Mouse (Mus musculus): Measurements from ENCODE around the gene Myo18a. TPM values are rescaled to one million over a fixed set of nuclear protein-coding genes. Genes with fewer than 3 reads are reported as not detected.

Myo18a gene
- polyA plus RNA-seq, 1 experiment from 2014 or later, result 22.3 TPM

DNA sequence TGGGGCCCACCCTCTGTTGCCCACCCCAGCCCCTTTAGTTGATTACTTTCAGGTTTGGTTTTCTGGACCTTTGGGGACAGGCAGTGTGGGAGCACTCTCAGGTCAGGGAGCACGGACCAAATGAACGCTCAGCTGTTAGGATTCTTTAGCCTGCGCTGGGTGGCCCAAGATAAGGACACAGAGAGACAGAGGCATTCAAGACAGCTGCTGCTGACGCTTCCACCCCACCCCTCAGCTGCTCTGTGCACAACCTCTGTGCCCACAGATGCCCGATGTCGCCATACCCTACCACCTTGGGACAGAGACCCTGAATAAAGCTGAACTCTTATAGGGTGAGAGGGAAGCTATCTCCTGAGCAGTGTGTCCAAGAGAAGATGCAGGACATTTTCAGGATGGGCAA is 47.0 kb downstream of the Myo18a start:
- no peak for ATAC-seq (ENCODE audit: insufficient number of reproducible peaks, insufficient read depth, low FRiP score, low read depth)
- no peak overlapping the region for H3K4me3 ChIP-seq (ENCODE audit: low read depth, low read length)
- no peaks in the 10 kb centered on the region for H3K36me3 ChIP-seq (ENCODE audit: control insufficient read depth, insufficient read depth, low read length)
- H3K9ac ChIP-seq (replicated peaks; ENCODE audit: low read depth, low read length), result no peak overlapping the region
- 83% methylated on average over 6 of the region's 6 CpGs for WGBS
- no peak overlapping the region for H3K27ac ChIP-seq (ENCODE audit: low read length)
- H3K27me3 ChIP-seq (ENCODE audit: control insufficient read depth, insufficient read depth, low read length), result no peaks in the 10 kb centered on the region
- H3K4me2 ChIP-seq (replicated peaks; ENCODE audit: low read depth, low read length), result no peak overlapping the region
- no peaks in the 10 kb centered on the region for H3K9me3 ChIP-seq (ENCODE audit: control insufficient read depth, low read depth, low read length)
- H3K4me1 ChIP-seq (ENCODE audit: control insufficient read depth, insufficient read depth, low read length), result no peaks in the 10 kb centered on the region

DNA sequence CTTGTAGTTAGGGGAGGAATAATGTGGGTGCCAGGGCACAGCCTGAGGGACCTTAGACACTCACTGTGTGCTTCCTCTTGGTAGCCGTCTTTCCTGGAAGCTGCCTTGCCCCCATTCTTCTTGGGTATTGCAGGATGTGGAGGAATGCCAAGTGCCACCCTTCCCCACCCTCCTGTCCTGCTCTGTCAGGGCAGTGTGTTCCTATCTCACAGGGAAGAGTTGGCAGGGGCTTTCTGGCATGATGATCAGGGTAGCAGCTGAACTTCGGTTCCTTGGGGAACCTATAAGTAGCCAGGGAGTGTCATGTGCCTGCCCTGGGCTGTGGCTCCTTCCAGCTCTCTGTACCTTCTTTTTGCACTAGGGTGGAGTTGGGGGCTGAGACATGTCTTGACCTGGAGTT is 50.9 kb downstream of the Myo18a start:
- Histone ChIP-seq H3K27ac (ENCODE audit: low read length) (no peak overlapping the region), H3K4me1 (ENCODE audit: control insufficient read depth, insufficient read depth, low read length) (no peaks in the 10 kb centered on the region), H3K9me3 (ENCODE audit: control insufficient read depth, low read depth, low read length) (no peaks in the 10 kb centered on the region), H3K36me3 (ENCODE audit: control insufficient read depth, insufficient read depth, low read length) (peaks cover 6% of the 10 kb centered on the region), H3K4me2 (replicated peaks; ENCODE audit: low read depth, low read length) (no peak overlapping the region), H3K4me3 (ENCODE audit: low read depth, low read length) (no peak overlapping the region), H3K9ac (replicated peaks; ENCODE audit: low read depth, low read length) (no peak overlapping the region), H3K27me3 (ENCODE audit: control insufficient read depth, insufficient read depth, low read length) (no peaks in the 10 kb centered on the region)
- no peak for ATAC-seq (ENCODE audit: insufficient number of reproducible peaks, insufficient read depth, low FRiP score, low read depth)
- WGBS, result 86% methylated on average over 2 of the region's 2 CpGs

DNA sequence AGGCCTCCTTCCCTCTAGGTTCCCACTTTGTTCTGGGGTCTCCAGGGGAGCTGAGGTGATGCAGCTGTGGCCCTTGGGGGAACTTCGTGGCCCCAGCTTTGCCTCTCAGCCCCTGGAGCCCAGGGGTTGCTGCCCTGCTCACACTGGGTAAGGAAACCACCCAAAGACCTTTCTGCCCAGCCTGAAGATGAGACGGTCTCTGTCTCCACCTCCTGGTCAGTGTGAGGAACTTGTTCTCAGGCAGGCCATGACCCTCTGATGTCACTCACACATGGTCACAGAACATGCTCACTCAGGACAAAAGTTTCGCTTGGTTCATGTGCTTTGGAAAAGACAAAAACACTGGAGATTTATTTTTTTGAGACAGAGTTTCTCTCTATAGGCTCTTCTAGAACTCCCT is 53.0 kb downstream of the Myo18a start:
- Histone ChIP-seq H3K4me3 (ENCODE audit: low read depth, low read length) (no peak overlapping the region), H3K36me3 (ENCODE audit: control insufficient read depth, insufficient read depth, low read length) (peaks cover 6% of the 10 kb centered on the region), H3K4me1 (ENCODE audit: control insufficient read depth, insufficient read depth, low read length) (no peaks in the 10 kb centered on the region), H3K27ac (ENCODE audit: low read length) (no peak overlapping the region), H3K27me3 (ENCODE audit: control insufficient read depth, insufficient read depth, low read length) (no peaks in the 10 kb centered on the region), H3K9me3 (ENCODE audit: control insufficient read depth, low read depth, low read length) (no peaks in the 10 kb centered on the region), H3K4me2 (replicated peaks; ENCODE audit: low read depth, low read length) (no peak overlapping the region), H3K9ac (replicated peaks; ENCODE audit: low read depth, low read length) (no peak overlapping the region)
- 0 out of 2 replicates have a peak, but pooled peaks have one; percentile 29 for ATAC-seq (ENCODE audit: insufficient number of reproducible peaks, insufficient read depth, low FRiP score, low read depth)
- 22% methylated on average over 3 of the region's 3 CpGs for WGBS

DNA sequence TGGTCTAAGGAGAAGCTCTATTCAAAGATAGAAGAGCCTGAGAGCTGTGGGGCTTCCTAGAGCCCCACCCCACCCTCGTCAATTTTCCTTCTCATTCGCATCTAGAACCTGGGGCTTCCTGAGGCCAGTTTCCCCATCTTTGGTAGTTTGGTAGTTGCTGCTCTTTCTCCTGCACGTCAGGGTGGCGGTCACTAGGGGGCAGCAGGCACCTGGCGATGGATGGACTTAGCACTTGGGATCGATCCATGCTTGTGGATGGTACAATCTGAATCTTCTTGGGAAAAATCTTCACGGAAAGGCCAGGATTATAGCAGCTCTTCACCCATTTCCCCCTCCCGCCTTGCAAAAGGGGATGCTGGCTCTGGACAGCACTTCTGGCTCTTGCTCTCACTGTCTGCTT is 58.6 kb downstream of the Myo18a start:
- H3K9me3 ChIP-seq (ENCODE audit: control insufficient read depth, low read depth, low read length), result no peaks in the 10 kb centered on the region
- H3K9ac ChIP-seq (replicated peaks; ENCODE audit: low read depth, low read length), result no peak overlapping the region
- no peak overlapping the region for H3K27ac ChIP-seq (ENCODE audit: low read length)
- H3K36me3 ChIP-seq (ENCODE audit: control insufficient read depth, insufficient read depth, low read length), result peaks cover 20% of the 10 kb centered on the region
- H3K27me3 ChIP-seq (ENCODE audit: control insufficient read depth, insufficient read depth, low read length), result no peaks in the 10 kb centered on the region
- 25% methylated on average over 8 of the region's 8 CpGs for WGBS
- no peaks in the 10 kb centered on the region for H3K4me1 ChIP-seq (ENCODE audit: control insufficient read depth, insufficient read depth, low read length)
- ATAC-seq (ENCODE audit: insufficient number of reproducible peaks, insufficient read depth, low FRiP score, low read depth), result no peak
- no peak overlapping the region for H3K4me2 ChIP-seq (replicated peaks; ENCODE audit: low read depth, low read length)
- no peak overlapping the region for H3K4me3 ChIP-seq (ENCODE audit: low read depth, low read length)

DNA sequence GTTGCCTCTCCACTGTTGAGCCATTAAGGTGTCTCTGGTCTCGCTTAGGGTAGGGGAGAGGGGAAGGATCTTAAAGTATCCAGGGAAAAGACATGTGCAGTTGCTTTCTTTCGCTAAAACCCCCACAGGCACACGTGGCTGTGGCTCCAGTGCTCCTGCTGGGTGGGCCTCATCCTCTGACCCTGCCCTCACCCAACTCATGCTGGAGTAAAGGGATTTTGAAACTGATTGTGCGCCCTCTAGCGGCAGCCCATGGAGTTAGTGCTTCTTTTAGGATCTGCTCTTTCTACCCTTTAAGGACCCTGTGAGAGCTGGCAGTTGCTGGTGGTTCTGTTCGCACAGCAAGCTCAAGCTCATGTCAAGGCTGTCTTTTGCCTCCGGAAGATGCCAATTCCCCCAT is 59.7 kb downstream of the Myo18a start:
- Histone ChIP-seq H3K27me3 (ENCODE audit: control insufficient read depth, insufficient read depth, low read length) (no peaks in the 10 kb centered on the region), H3K36me3 (ENCODE audit: control insufficient read depth, insufficient read depth, low read length) (peaks cover 17% of the 10 kb centered on the region), H3K4me3 (ENCODE audit: low read depth, low read length) (no peak overlapping the region), H3K4me2 (replicated peaks; ENCODE audit: low read depth, low read length) (no peak overlapping the region), H3K27ac (ENCODE audit: low read length) (no peak overlapping the region), H3K9ac (replicated peaks; ENCODE audit: low read depth, low read length) (no peak overlapping the region), H3K4me1 (ENCODE audit: control insufficient read depth, insufficient read depth, low read length) (no peaks in the 10 kb centered on the region), H3K9me3 (ENCODE audit: control insufficient read depth, low read depth, low read length) (no peaks in the 10 kb centered on the region)
- 20% methylated on average over 7 of the region's 7 CpGs for WGBS
- ATAC-seq (ENCODE audit: insufficient number of reproducible peaks, insufficient read depth, low FRiP score, low read depth), result no peak

DNA sequence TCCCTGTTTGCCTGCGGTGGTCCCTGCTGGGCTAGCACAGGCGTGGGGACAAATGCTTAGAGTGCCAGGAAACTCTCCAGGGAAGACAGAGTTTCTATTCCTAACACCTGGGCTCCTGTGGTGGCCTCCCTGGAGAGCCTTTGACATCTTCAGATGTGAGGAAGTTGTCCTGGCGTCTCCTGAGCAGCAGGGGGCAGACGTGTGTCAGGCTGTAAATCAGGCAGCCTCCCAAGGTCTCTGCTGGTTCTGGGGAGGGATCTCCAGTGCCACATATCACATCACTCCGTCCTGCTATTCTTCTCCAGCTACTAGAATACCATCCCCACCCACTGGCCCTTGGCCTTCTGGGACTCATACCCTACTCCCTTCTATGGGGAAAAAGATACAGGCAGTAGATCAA is 62.8 kb downstream of the Myo18a start:
- WGBS, result 3% methylated on average over 5 of the region's 5 CpGs
- Histone ChIP-seq H3K4me3 (ENCODE audit: low read depth, low read length) (no peak overlapping the region), H3K36me3 (ENCODE audit: control insufficient read depth, insufficient read depth, low read length) (peaks cover 19% of the 10 kb centered on the region), H3K27ac (ENCODE audit: low read length) (no peak overlapping the region), H3K4me2 (replicated peaks; ENCODE audit: low read depth, low read length) (no peak overlapping the region), H3K27me3 (ENCODE audit: control insufficient read depth, insufficient read depth, low read length) (no peaks in the 10 kb centered on the region), H3K4me1 (ENCODE audit: control insufficient read depth, insufficient read depth, low read length) (no peaks in the 10 kb centered on the region), H3K9me3 (ENCODE audit: control insufficient read depth, low read depth, low read length) (no peaks in the 10 kb centered on the region), H3K9ac (replicated peaks; ENCODE audit: low read depth, low read length) (no peak overlapping the region)
- no peak for ATAC-seq (ENCODE audit: insufficient number of reproducible peaks, insufficient read depth, low FRiP score, low read depth)

DNA sequence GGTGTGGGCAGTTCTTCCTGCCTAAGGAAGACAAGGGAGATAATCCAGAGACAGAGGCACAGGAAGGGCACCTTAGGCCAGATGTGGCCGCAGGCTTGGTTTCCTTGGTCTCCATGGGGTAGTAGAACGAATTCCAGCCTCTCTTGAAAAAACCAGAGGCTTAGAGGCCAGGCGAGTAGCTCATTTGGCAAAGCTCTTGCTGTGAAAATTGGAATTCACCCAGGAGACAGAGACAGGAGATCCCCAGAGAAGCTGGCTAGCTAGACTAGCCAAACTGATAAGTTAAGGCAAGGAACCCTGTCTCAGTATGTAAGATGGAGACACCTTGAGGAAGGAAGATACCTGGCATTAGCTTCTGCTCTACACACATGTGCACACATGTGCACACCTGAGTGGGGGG is 63.3 kb downstream of the Myo18a start:
- H3K4me1 ChIP-seq (ENCODE audit: control insufficient read depth, insufficient read depth, low read length), result no peaks in the 10 kb centered on the region
- no peak overlapping the region for H3K27ac ChIP-seq (ENCODE audit: low read length)
- H3K4me2 ChIP-seq (replicated peaks; ENCODE audit: low read depth, low read length), result no peak overlapping the region
- H3K36me3 ChIP-seq (ENCODE audit: control insufficient read depth, insufficient read depth, low read length), result peaks cover 19% of the 10 kb centered on the region
- H3K4me3 ChIP-seq (ENCODE audit: low read depth, low read length), result no peak overlapping the region
- ATAC-seq (ENCODE audit: insufficient number of reproducible peaks, insufficient read depth, low FRiP score, low read depth), result no peak
- H3K27me3 ChIP-seq (ENCODE audit: control insufficient read depth, insufficient read depth, low read length), result no peaks in the 10 kb centered on the region
- 55% methylated on average over 3 of the region's 3 CpGs for WGBS
- H3K9me3 ChIP-seq (ENCODE audit: control insufficient read depth, low read depth, low read length), result no peaks in the 10 kb centered on the region
- H3K9ac ChIP-seq (replicated peaks; ENCODE audit: low read depth, low read length), result no peak overlapping the region

DNA sequence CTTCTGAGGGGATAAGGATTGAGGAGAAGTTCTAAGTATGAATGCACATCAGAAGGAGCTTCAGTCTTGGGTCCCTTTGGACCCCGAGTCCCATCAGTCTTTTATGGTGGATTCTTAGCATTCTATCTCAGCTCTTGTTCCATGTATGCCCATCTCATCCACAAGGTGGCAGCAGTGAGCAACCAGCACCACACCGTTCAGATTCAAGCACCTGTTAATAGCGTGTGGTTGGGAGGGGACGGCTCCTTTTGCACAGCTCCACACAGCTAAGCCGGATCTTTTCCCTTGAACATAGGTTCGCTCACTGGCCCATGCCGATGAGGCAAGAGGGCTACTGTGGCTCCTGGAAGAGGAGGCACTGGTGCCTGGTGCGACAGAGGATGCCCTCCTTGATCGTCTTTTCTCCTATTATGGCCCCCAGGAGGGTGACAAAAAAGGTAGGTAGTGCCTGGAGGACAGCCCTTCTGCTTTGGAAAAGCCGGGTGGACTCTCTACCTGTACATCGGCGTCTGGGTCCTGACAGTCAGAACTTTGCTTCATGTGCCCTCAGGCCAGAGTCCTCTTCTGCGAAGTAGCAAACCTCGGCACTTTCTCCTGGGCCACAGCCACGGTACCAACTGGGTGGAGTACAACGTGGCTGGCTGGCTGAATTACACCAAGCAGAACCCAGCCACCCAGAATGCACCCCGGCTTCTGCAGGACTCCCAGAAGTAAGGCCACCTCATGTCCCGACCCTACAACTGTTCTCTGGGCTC is 64.4 kb downstream of the Myo18a start:
- no peak overlapping the region for H3K27ac ChIP-seq (ENCODE audit: low read length)
- no peak overlapping the region for H3K4me3 ChIP-seq (ENCODE audit: low read depth, low read length)
- ATAC-seq (ENCODE audit: insufficient number of reproducible peaks, insufficient read depth, low FRiP score, low read depth), result no peak
- H3K27me3 ChIP-seq (ENCODE audit: control insufficient read depth, insufficient read depth, low read length), result no peaks in the 10 kb centered on the region
- 52% methylated on average over 18 of the region's 18 CpGs for WGBS
- no peak overlapping the region for H3K9ac ChIP-seq (replicated peaks; ENCODE audit: low read depth, low read length)
- no peaks in the 10 kb centered on the region for H3K9me3 ChIP-seq (ENCODE audit: control insufficient read depth, low read depth, low read length)
- H3K4me1 ChIP-seq (ENCODE audit: control insufficient read depth, insufficient read depth, low read length), result no peaks in the 10 kb centered on the region
- H3K4me2 ChIP-seq (replicated peaks; ENCODE audit: low read depth, low read length), result no peak overlapping the region
- peaks cover 21% of the 10 kb centered on the region for H3K36me3 ChIP-seq (ENCODE audit: control insufficient read depth, insufficient read depth, low read length)

DNA sequence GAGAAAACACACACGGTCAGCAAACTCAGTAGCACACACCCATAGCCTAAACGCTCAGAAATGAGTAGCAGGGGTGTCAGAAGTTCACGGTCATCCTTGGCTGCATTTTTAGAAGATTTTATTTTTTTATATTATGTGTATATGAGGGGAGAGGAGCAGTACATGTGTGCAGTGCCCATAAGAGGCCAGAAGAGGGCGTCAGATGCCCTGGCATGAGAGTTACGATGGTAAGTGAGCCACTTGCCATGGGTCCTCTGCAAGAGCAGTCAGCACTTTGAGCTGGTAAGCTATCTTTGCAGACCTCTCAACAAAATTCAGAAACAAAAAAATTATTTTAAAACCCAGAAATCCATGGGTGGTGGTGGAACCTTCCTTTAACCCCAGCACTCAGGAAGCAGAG is 65.1 kb downstream of the Myo18a start:
- no peaks in the 10 kb centered on the region for H3K4me1 ChIP-seq (ENCODE audit: control insufficient read depth, insufficient read depth, low read length)
- no peak overlapping the region for H3K9ac ChIP-seq (replicated peaks; ENCODE audit: low read depth, low read length)
- H3K27ac ChIP-seq (ENCODE audit: low read length), result no peak overlapping the region
- WGBS, result 86% methylated on average over 5 of the region's 5 CpGs
- no peaks in the 10 kb centered on the region for H3K9me3 ChIP-seq (ENCODE audit: control insufficient read depth, low read depth, low read length)
- H3K4me3 ChIP-seq (ENCODE audit: low read depth, low read length), result no peak overlapping the region
- no peak for ATAC-seq (ENCODE audit: insufficient number of reproducible peaks, insufficient read depth, low FRiP score, low read depth)
- H3K27me3 ChIP-seq (ENCODE audit: control insufficient read depth, insufficient read depth, low read length), result no peaks in the 10 kb centered on the region
- H3K36me3 ChIP-seq (ENCODE audit: control insufficient read depth, insufficient read depth, low read length), result peaks cover 26% of the 10 kb centered on the region
- no peak overlapping the region for H3K4me2 ChIP-seq (replicated peaks; ENCODE audit: low read depth, low read length)

All from stomach, embryonic 14.5 days (tissue).